Mouse (Mus musculus) thymus, postnatal 36 days (tissue): ENCODE results near the gene Zswim7.
"Not testable (repeated sequence)": the region's sequence is repeated elsewhere in the genome, so short reads cannot be mapped to it uniquely, and the experiment has no call there.

ENCODE experiments used
- DNase-seq, 2 experiments: peaks; one replicate each; pipeline ENCODE4 v3.0.0; 2022; ENCODE audit warnings: mixed read lengths in 2 of 2

The Zswim7 gene

DNA sequence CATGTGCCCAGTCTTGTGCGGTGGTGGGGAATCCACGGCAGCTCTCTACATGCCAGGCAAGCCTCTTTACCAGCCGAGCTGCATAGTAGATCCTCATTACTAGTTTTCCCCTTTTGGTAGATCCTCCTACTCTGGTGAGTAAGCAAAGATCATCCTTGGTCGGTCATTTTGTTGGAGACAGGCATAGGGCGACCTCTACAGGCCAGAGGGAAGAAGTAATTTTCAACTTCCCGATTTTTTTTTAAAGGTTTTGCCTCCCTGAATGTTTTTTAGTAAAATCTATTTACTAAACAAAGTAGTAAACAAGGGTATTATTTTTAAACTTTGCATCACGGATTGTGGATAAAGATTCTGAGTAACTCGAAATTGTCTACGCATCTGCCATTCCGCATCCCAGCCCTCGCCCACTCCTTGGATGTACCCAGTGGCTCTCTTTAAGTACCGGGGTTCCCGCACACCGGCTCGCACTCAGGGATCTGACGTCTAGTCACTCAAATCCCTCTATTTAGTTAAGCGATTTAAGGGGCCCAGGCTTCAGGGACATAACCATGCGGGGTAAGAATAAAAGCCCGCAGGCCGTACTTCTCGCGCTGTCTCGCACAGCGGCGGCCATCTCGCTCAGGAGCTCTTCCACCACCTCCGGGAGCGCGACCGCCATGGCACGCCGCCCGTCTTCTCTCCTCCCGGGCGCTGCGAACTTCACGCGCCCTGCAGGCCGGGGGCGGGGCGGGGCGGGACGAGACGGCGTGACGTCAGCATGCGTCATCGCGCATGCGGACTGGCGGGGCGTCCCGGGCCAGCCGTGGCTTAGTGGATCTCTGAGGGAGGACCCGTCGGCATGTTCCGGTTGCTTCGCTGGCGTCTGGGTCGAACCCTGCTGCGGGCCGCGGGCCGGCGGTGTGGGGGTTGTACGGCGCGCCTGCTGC is at the start of gene Zswim7, which contains the start of gene Ttc19:
Zswim7 (minus strand) TSS at position 701 of the 926 bp plus-strand sequence.
Ttc19 (plus strand) TSS at position 799 of the 926 bp plus-strand sequence.
- peak; percentile 89 for DNase-seq

DNA sequence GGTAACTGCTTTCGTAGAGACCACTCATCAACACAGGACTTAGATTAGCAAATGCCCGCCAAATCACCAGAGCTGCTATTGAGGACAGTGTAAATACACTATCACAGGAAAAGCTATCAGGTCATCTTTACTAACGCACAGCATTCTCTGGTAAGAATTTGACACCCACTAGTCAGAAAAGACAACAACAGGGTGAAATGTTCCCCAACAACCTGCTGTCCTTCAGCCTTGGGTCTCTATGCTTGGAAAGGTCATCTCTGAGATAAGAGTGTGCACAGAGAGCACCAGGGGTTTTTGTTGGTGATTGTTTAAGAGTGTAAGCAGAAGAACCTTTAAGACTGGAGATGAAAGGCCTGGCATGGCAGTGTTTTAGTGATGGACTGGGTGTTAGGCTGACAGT is 42.5 kb upstream of the Zswim7 start:
- no peak for DNase-seq

DNA sequence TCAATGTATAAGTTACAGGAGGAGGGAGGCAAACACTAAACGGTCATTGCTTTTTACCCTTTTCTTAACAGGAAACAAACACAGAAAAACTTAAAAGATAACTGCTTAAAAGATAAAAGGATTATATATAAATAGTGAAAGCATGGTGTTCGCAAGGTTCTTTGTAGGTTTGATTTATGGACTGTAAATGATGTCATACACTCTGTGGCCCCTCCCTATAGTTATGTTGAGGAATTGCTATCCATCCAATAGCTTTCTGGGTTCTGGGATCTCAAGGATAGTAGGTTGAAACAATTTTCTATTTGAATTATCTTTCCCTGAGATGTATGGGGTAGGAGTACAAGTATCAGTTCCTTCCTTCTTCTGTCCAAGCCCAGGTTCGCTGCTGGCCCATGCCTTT is 38.9 kb upstream of the Zswim7 start:
- DNase-seq: no peak

DNA sequence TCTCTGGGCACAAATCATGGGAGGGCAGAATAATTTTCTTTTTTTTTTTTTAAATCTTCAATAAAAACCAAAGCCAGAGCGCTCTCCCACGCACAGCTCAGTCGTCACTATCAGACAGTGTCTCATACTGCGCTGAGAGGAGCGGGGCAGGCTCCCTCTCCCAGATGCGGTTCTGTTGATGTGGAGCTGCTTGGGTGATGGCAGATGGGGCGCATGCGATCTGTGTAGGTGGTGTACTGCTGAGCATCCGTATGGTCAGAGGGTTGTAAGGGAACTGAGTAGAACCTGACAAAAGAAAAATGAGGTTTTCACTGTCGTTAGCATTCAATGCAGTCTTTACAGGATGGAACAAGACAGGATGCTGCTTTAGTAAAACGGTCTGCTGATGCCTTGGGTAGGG is 36.6 kb upstream of the Zswim7 start:
- DNase-seq: no peak

DNA sequence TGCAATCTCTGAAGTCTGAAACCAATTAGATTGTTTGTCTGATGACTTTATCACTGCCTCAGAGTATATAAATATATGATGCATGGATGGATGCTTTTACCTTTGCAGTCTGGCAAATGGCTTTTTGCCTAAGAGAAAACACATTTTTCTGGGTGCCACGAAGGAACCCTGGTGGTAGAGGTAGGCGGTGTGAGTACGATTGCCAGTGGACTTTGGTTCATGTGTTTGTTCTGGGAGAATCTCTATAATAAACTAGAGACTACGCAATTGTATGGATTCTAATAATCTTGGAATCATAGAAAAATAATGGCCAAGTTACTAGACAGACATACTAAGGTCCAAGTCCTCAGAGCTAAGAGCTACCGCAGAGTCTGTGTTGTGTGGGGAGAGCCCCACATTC is 33.8 kb upstream of the Zswim7 start:
- DNase-seq: no peak

DNA sequence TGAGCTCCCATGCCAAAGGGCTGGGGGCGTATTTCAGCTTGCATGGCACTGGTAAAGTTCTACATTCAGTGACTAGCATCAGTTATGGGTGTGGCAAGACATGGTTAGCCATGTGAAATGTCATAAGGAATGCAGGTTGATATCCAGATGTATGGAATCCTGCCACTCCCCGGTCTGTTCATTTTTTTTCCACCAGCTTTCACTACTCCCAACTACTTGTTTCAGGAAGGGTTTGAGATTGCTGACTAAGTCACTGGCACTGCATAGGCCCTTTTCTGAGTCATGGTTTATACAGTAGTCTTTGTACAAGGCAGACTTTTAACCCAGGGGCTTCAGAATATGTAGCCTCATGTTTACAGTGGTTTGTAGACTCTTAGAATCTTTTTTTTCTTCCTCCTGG is 28.1 kb upstream of the Zswim7 start:
- DNase-seq: no peak

DNA sequence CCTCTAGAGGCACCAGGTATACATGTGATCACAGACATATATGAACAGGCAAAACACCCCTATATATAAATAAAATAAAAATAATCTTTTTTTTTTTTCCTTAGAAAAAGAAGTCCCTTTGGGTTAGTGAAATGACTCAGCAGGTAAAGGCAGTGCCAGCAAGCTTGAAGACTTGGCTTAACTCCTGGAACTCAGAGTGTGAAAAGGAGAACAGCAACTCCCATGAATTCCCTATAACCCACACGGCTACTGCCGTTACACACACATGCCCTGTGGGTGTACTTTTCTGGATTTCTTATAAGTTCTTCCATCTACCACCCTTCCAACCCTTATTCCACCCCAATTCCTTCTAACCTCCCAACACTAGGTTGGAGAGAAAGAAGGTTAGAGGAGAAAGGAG is 24.7 kb upstream of the Zswim7 start:
- no peak for DNase-seq

DNA sequence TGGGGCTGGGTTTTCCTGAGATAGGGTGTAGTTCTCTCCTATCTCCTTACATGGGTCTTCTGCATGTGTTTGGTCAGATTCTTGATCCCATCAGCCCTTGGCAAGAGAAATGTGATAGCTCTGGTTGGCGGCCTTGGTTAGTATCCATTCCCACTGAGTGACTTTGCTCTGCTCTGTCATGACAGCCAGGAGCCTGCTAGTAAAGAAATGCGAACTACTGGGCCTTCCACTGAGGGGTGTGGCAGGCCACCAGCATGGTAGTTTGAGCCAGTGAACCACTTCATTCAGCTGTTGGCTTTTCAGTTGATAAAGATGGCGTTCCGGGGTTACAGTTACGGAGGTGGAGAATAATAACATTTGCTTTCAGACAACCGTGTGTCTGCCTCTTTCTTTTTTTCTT is 17.7 kb upstream of the Zswim7 start:
- no peak for DNase-seq

DNA sequence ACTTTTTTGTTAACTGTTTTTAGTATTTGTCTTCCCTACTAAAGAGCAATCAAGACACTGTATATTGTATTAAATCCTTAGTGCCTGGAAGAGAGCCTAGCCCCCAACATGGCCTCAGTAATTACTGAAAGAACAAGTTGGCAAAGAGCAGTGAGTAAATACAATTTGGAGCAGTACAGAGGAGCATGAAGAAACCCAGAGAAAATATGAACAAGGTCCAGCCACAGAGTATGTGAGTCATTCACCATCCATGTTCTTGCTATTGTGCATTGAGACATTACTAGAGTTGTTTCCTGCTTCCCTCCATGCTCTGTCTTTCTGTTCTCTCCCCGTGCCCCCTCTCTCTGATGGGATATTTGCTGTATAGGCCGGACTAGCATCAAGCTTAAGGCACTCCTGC is 12.9 kb upstream of the Zswim7 start:
- no peak for DNase-seq

DNA sequence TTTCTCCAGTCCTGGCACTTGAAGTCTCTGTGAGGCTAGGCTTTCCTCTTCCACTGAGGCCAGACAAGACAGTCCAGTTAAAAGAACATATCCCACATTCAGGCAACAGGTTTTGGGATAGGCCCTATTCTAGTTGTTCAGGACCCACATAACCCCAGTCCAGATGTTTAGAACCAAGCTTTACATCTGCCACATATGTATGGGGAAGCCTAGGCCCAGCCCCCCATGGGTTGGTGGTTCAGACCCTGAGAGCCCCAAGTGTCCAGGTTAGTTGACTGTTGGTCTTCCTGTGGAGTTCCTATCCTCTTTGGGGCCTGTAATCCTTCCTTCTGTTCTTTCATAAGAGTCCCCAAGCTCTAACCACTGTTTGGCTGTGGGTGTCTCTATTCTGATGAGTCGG is 6.5 kb upstream of the Zswim7 start:
- DNase-seq: no peak

DNA sequence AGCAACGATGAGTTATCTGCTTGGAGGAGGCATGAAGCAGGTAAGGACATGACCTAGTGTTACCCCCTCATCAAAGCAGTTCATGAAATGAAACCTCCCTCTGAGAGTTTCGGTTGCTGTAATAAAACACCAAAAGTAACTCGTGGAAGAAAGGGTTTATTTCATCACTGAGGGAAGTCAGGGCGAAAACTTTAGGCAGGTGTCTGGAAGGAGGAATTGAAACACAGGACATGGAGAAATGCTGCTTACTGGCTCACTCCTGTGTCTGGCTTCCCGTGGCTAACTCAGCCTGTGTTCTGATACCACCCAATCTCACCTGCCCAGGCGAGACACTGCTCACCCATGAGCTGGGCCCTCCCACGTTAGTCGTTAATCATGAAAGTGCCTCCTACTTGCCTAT is 3.8 kb upstream of the Zswim7 start:
- DNase-seq: no peak

DNA sequence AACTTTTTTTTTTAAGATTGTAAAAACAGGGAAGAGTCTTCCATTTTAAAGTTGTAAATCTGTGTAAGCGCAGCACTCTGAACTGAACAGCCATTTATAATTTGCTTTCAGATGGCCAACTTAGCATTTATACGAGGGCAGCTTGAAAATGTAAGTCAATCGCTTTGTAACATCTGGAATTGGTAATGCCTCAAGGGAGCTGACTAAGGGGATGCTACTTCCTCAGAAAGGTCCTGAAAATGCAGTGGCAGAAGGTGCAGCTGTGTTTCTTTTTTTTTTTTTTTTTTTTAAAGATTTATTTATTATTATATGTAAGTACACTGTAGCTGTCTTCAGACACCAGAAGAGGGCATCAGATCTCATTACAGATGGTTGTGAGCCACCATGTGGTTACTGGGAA is 2.8 kb upstream of the Zswim7 start:
- not testable (repeated sequence) for DNase-seq

DNA sequence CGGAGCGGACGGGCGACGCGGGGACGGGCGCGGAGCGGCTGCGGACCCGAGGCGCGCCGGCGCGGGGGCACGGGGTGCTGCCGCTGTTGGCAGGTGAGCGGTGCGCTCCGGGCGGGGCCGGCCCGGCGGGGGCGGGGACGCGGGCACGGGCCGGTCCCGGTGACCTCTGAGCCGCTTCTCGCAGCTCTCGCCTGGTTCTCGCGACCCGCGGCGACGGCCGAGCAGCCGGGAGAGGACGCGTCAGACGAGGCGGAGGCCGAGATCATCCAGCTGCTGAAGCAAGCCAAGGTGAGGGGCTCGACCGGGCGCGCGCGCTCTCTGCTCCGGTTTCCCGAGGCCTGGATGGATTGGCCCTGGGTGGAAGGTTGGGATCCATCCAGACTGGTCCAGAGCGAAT is 424 bp upstream of the Zswim7 start:
- DNase-seq: no peak

DNA sequence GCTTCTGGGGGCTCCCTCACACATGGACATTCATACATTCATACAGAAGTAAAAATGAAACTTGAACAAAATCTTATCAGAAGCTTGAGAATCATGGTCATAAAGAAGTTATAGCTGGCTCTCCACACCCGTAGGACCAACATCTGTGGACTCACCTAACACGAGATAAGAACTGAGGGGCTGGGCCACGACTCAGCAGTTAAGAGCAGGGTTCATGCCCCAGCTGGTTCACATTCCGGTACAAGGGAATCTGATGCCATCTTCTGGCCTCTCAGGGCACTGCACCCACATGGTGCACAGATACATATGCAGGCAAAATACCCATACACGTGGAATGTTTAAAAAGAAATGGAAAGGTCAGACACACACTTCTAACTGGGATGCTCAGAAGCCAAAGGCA is 3.1 kb downstream of the Zswim7 start:
- DNase-seq: peak; percentile 67 to 70

DNA sequence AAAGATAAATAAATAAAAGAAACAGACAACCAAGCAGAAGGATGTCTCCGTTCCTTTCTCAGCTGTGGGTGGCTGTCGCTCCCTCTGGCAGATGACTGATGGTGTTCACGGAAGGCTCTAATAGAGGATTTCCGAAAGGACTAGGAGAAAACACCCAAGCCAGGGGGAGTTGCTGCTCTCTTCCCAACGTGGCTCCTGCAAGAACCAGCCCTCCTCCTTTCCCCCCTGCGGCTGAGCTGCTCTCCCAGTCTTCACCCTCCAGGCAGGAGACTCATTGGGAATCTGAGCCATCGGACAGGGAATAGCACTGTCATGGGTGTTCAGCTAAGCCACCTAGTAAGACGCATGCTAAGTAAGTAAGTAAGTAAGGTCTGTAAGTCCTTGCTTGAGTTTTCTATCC is 4.1 kb downstream of the Zswim7 start:
- DNase-seq: no peak

DNA sequence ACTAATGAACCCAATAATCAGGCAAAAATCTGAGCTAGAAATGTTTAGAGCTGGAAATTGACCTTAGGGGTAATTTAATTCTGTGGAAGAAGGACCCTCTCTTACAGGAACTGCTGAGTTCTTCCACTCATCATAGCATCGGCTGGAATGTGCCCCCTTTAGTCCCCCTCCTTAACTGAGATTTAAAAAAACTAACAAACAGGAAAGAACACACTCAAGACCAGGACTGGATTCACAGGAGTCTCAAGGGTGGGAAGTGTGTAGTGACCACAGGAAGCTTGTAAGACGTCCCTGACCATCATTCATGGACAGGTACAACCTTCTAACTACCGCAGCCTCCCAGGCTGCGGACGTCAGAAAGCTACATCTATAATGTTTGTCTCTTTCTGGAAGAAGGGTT is 10.3 kb downstream of the Zswim7 start:
- no peak for DNase-seq

DNA sequence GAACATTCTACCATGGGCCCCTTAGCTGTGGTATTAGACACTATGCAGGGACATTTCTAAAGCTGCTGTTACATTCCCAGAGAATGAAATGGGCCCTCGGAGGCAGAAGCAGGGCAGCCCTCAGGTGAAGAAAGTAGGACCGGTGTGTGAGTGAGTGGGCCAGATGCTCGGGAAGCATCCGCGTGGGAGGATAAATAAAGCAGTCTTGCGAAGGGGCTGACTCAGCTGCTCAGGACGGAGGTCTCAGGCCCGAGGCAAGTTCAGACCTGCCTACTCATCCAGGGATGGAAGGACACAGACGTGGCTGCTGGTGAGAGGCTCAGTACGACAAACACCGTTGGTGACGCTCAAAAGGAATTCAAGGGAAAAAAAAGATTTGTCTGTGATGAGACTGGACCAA is 12.1 kb downstream of the Zswim7 start:
- no peak for DNase-seq

DNA sequence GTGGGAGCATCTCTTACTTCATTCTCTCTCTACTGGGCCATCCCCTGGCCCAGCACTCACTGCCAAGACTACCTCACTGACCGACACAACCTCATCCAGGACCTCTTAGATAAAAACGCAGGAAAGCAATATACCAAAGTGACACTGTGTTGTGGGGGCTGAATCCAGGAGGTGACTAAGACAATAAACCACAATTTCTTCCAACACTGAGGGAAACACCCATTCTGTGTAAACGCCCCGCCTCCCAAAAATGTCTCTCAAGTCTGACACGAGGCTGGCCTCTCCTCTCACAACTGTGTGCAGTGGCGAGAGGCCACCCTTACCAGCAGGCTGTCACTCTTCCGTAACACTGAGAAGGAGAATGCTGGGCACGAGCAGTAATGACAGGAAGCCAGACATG is 12.8 kb downstream of the Zswim7 start:
- no peak for DNase-seq

DNA sequence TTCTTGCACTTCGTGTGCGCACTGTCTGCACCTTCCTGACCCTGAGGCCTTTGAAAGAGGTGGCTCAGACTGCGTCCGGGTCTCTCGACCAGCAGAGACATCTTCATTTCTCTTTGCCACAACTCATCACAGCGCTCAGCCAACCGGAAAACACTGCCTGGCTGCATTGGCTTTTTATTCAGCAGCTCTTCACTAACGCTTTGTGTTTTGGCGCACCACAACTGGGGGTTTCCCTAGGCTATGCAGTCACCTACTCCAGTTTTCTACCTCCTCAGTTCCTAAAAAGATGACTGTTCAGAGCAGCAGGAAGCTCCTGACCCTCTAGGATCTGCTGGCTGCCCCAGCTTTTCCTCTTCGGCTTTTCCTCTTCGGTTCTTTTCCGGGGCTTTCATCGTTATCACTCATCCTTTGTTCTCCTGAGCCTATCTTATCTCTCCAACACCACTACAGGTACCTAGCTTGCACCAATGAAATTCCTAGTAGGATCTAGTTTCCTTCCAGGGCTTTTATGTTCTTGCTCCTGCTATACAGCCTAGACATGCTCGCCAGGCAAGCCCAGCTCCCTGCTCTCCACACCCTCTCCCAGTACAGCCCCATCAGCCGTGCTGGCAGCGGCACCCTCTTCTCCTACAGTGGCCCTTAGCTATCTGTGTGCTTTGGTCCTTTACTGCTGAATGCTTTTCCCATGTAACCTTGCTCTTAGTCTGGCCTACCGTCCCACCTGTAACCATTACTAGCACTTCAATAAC is 14.5 kb downstream of the Zswim7 start:
- DNase-seq: no peak

DNA sequence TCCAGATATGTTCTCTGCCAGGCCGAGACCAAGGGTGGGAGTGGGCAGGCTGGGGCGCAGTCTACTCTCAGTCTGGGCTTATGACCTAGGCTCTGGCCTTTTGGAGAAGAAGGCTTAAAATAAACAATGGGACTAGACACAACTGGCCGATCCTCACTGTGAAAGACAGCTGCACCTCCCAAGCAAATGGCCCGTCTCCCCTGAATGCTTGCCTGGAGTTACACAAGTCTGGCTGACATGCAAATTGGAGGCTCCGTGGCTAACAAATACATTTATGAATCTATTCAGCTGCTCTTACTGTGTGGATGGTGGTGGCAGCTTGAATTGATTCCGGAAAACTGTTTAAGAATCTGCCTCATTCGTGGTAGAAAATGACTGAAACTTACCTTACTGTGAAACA is 15.5 kb downstream of the Zswim7 start:
- no peak for DNase-seq

DNA sequence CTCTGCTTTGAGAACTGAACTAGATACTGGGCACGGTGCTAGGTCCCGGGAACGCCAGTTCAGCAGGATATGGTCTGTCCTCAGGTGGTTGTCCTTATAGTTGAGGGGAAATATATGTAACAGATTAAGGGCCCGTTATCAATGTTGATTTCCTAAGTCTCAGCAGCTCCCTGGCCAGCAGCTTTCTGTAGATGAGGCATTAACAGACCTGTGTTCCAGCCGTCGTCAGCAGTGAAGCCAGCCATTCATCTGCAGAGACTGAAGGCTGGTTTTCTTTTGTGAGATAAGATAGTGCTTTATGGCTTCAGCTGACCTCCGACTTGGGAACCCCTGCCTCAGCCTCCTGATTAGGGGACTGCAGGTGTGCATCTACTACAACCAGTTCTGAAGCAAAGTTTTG is 17.2 kb downstream of the Zswim7 start:
- DNase-seq: no peak

DNA sequence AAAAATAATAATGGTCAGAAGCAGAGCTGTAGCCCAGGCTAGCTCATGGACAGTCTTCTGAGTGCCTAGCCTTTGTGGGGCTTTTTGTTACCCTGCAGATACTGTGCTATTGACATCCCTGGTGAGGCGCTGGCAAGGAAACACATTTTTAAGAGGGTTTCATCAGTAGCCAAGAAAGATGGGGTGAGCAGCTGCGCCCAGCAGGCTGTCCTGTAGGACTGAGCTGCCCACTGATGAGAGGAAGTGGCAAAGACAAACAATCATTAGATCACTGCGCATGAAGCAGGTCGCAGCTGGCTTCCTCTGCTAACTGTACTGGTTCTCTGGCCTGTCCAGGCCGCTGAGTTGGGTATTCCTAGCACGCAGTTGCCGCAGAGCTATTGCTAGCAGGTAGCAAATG is 17.6 kb downstream of the Zswim7 start:
- no peak for DNase-seq

DNA sequence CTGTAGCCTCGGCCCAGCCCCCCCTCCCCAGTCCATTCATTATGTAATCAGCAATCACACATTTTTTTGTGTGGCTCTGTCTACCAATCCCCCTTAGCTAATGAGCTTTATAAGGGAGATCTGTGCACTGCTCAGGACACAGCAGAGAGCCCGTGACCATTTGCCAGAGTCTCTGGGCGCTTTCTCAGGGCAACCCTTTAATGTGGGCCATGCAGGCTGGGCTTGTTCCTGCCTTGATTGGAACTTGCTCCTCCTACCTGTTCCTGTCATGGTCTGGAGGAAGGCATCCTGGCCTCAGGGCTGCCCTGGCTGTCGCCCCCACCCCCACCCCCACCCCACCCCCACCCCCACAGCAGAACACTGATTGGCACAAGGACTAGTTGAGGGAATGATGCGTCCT is 22.0 kb downstream of the Zswim7 start:
- no peak for DNase-seq

DNA sequence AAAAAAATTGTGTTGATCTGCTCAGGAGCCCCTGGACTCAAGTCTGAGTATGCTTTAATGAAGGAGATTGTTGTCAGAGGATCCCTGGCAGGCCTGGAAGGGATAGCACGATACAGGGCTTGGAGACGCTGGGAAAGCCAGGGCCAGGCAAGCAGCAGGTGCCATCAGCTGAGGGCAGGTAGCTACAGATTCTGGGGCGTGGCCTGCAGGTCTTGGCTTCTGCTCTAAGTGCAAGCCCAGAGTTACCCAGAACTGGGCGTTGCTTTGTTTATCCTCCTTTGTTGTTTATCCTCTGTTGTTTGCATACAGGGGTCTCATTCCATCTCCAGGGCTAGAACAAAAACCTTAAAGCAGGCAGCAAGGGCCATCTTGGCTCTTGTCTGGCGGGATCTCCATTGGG is 27.8 kb downstream of the Zswim7 start:
- DNase-seq: no peak
